In genomic region chr16:95703958-95704357, GRCm38 (mm10) we compare ENCODE assay signal across 8 mouse cellular contexts. TPM values are rescaled to one million over a fixed set of nuclear protein-coding genes. Genes with fewer than 3 reads are reported as not detected.
A peak's percentile ranks its signal among the peaks of the same experiment; 100 is the strongest.
DNase-seq lines count a peak whose midpoint lies in the region; ATAC-seq and TF ChIP-seq lines count a peak whose summit lies in the region.

No protein-coding gene starts in this region.

- DNase-seq in lung, adult 2 months, result peak; percentile 43
- DNase-seq in lung, postnatal 10 days, result no peak
- DNase-seq in forebrain, embryonic 14.5 days (ENCODE audit: low spot score), result peak; percentile 29
- DNase-seq in midbrain, embryonic 14.5 days, result peak; percentile 20
- no peak for DNase-seq in yolk sac, embryonic 10.5 days (ENCODE audit: low spot score)
- DNase-seq in left cerebral cortex, postnatal 4 days, result no peak
- DNase-seq in left cerebral cortex, postnatal 14 days (ENCODE audit: low spot score in 2 of 2), result no peak

- peak overlapping the region; percentile 22 for H3K4me2 ChIP-seq in forebrain, embryonic 14.5 days (ENCODE audit: low read length)
- peak overlapping the region; percentile 70 for H3K4me2 ChIP-seq in kidney, embryonic 14.5 days (replicated peaks; ENCODE audit: low read depth, low read length)
- peak overlapping the region; percentile 62 for H3K4me2 ChIP-seq in midbrain, embryonic 14.5 days (ENCODE audit: low read length)

- TF ChIP-seq CTCF in lung, adult 2 months (IDR thresholded peaks at IDR 0.05; ENCODE audit: insufficient read depth, low read length), result no peak

- peak overlapping the region; percentile 59 for H3K4me3 ChIP-seq in lung, adult 2 months (replicated peaks; ENCODE audit: extremely low read depth, low read depth, low read length)
- no peak overlapping the region for H3K4me3 ChIP-seq in forebrain, embryonic 14.5 days (ENCODE audit: low read depth, low read length)
- peak overlapping the region; percentile 96 for H3K4me3 ChIP-seq in kidney, embryonic 14.5 days (ENCODE audit: low read length)
- H3K4me3 ChIP-seq in midbrain, embryonic 14.5 days (replicated peaks; ENCODE audit: low read depth, low read length), result peak overlapping the region; percentile 10; the same call in 1 of the 2 replicates

- intact Hi-C loops in left cerebral cortex, postnatal 4 days (cut with DNase I), result loop anchor here (5.0 to 10.0 kb wide), 2 partner anchors 52 to 241 kb away; no protein-coding TSS in a partner anchor
- intact Hi-C loops in left cerebral cortex, postnatal 14 days (cut with DNase I), result loop anchor here (5.0 kb wide), 2 partner anchors 57 to 243 kb away; no protein-coding TSS in a partner anchor

- TF ChIP-seq POLR2A in lung, adult 2 months (IDR thresholded peaks at IDR 0.05; ENCODE audit: borderline replicate concordance, extremely low read depth, low read depth, low read length), result no peak

- 0 out of 2 replicates have a peak overlapping the region, but pooled peaks have one; percentile 13 for H3K9ac ChIP-seq in forebrain, embryonic 14.5 days (ENCODE audit: low read length)
- peak overlapping the region; percentile 51 for H3K9ac ChIP-seq in kidney, embryonic 14.5 days (ENCODE audit: low read depth, low read length)
- H3K9ac ChIP-seq in midbrain, embryonic 14.5 days (replicated peaks; ENCODE audit: low read length), result no peak overlapping the region; the same call in 1 of the 2 replicates

- no peaks in the 10 kb centered on the region for H3K36me3 ChIP-seq in forebrain, embryonic 14.5 days (ENCODE audit: control insufficient read depth, insufficient read depth, low read length)
- peaks cover 24% of the 10 kb centered on the region; the same call in 1 of the 2 replicates for H3K36me3 ChIP-seq in kidney, embryonic 14.5 days (ENCODE audit: control insufficient read depth, insufficient read depth, low read length)
- H3K36me3 ChIP-seq in midbrain, embryonic 14.5 days (ENCODE audit: control insufficient read depth, insufficient read depth, low read length), result no peaks in the 10 kb centered on the region

- H3K4me1 ChIP-seq in lung, adult 2 months (ENCODE audit: control insufficient read depth, insufficient read depth, low read length), result peaks cover 27% of the 10 kb centered on the region
- no peaks in the 10 kb centered on the region for H3K4me1 ChIP-seq in forebrain, embryonic 14.5 days (ENCODE audit: control insufficient read depth, insufficient read depth, low read length)
- H3K4me1 ChIP-seq in kidney, embryonic 14.5 days (ENCODE audit: control insufficient read depth, insufficient read depth, low read length), result peaks cover 17% of the 10 kb centered on the region
- H3K4me1 ChIP-seq in midbrain, embryonic 14.5 days (ENCODE audit: control insufficient read depth, insufficient read depth, low read length), result peaks cover 20% of the 10 kb centered on the region; the same call in 1 of the 2 replicates

- no peak overlapping the region for H3K27ac ChIP-seq in forebrain, embryonic 14.5 days (ENCODE audit: low read depth, low read length)
- H3K27ac ChIP-seq in kidney, embryonic 14.5 days (ENCODE audit: low read depth, low read length), result no peak overlapping the region; the same call in 1 of the 2 replicates
- H3K27ac ChIP-seq in midbrain, embryonic 14.5 days (replicated peaks; ENCODE audit: low read depth, low read length), result no peak overlapping the region

- peaks cover 3% of the 10 kb centered on the region; the same call in 1 of the 2 replicates for H3K27me3 ChIP-seq in forebrain, embryonic 14.5 days (replicated peaks; ENCODE audit: control insufficient read depth, insufficient read depth, low read length)
- H3K27me3 ChIP-seq in kidney, embryonic 14.5 days (ENCODE audit: control insufficient read depth, insufficient read depth, low read length), result no peaks in the 10 kb centered on the region
- H3K27me3 ChIP-seq in midbrain, embryonic 14.5 days (ENCODE audit: control insufficient read depth, insufficient read depth, low read length), result no peaks in the 10 kb centered on the region

- no peaks in the 10 kb centered on the region for H3K9me3 ChIP-seq in forebrain, embryonic 14.5 days (replicated peaks; ENCODE audit: control insufficient read depth, low read length)
- H3K9me3 ChIP-seq in kidney, embryonic 14.5 days (ENCODE audit: control insufficient read depth, low read length), result no peaks in the 10 kb centered on the region
- no peaks in the 10 kb centered on the region for H3K9me3 ChIP-seq in midbrain, embryonic 14.5 days (ENCODE audit: control insufficient read depth, low read length)

- no peak for ATAC-seq in forebrain, embryonic 14.5 days
- ATAC-seq in kidney, embryonic 14.5 days (ENCODE audit: low FRiP score, low TSS enrichment), result no peak
- ATAC-seq in midbrain, embryonic 14.5 days (ENCODE audit: low FRiP score, low TSS enrichment), result no peak

- 20% methylated on average over 8 of the region's 8 CpGs for WGBS in lung, adult 2 months
- 8% methylated on average over 8 of the region's 8 CpGs for WGBS in forebrain, embryonic 14.5 days
- WGBS in kidney, embryonic 14.5 days, result 11% methylated on average over 8 of the region's 8 CpGs
- WGBS in midbrain, embryonic 14.5 days, result 46% methylated on average over 8 of the region's 8 CpGs

RNA-seq across cellular contexts. Expression of gene Ets2, which starts 2.1 kb away (rescaled TPM):
- polyA plus RNA-seq in lung, adult 2 months (2012; rRNA removed), result 113 and 270 TPM in 2 replicates
- polyA plus RNA-seq in forebrain, embryonic 14.5 days (2014; fragmentation: Nextera tagmentation; extraction: Ambion mirVana), result 10.2 and 12.2 TPM in 2 replicates
- 30.3 and 46.5 TPM in 2 replicates for polyA plus RNA-seq in kidney, embryonic 14.5 days (2014; fragmentation: Nextera tagmentation; extraction: Ambion mirVana)
- polyA plus RNA-seq in midbrain, embryonic 14.5 days (2014; fragmentation: Nextera tagmentation; extraction: Ambion mirVana), result 11.9 and 12.4 TPM in 2 replicates
- 10 to 100 TPM; 42.5 to 44.0 TPM for total RNA-seq in left cerebral cortex, postnatal 4 days (2021)
- 10 to 100 TPM; 53.0 to 59.9 TPM for total RNA-seq in left cerebral cortex, postnatal 14 days (2021)

Comparison
In these comparisons a context has a peak if more than half of its experiments do, and no peak if none do; other contexts are left out.
1. DNase-seq: peak in lung, adult 2 months (single experiment), forebrain, embryonic 14.5 days (single experiment) and midbrain, embryonic 14.5 days (single experiment); none in lung, postnatal 10 days (single experiment), yolk sac, embryonic 10.5 days (single experiment), left cerebral cortex, postnatal 4 days (single experiment) and left cerebral cortex, postnatal 14 days (0 of 2).
2. Peak in every context shown above with its lines, with median percentiles within 50 percentile points of each other: H3K4me2 ChIP-seq.